Mouse (Mus musculus): ENCODE results near the gene Gm5134. TPM values are rescaled to one million over a fixed set of nuclear protein-coding genes. Genes with fewer than 3 reads are reported as not detected.

Gm5134 gene
- polyA plus RNA-seq, 1 experiment: 0.22 TPM

- H3K36me3 ChIP-seq (ENCODE audit: control insufficient read depth, insufficient read depth, low read length): peaks cover 32% of the 10 kb centered on the region
- H3K4me1 ChIP-seq (ENCODE audit: control insufficient read depth, insufficient read depth, insufficient read length, low read length): peaks cover 2% of the 10 kb centered on the region; the same call in 1 of the 2 replicates
- H3K4me3 ChIP-seq (ENCODE audit: low read depth, low read length): no peak overlapping the region
- H3K27me3 ChIP-seq (ENCODE audit: control insufficient read depth, insufficient read depth, low read length): no peaks in the 10 kb centered on the region
- TF ChIP-seq POLR2A (IDR thresholded peaks at IDR 0.05; ENCODE audit: low read depth, low read length) (no peak), CTCF (IDR thresholded peaks at IDR 0.05; ENCODE audit: extremely low read depth, insufficient read length, insufficient replicate concordance, low read depth, low read length) (no peak)
- no peak overlapping the region for H3K27ac ChIP-seq (ENCODE audit: insufficient read depth, low read depth, low read length)
Measured at GRCm38 (mm10) chr10:76035277-76035676, 81.0 kb downstream of the Gm5134 start.

- Histone ChIP-seq H3K4me1 (ENCODE audit: control insufficient read depth, insufficient read depth, insufficient read length, low read length) (peaks cover 2% of the 10 kb centered on the region; the same call in 1 of the 2 replicates), H3K27ac (ENCODE audit: insufficient read depth, low read depth, low read length) (no peak overlapping the region), H3K36me3 (ENCODE audit: control insufficient read depth, insufficient read depth, low read length) (peaks cover 41% of the 10 kb centered on the region), H3K4me3 (ENCODE audit: low read depth, low read length) (no peak overlapping the region), H3K27me3 (ENCODE audit: control insufficient read depth, insufficient read depth, low read length) (no peaks in the 10 kb centered on the region)
- TF ChIP-seq CTCF (IDR thresholded peaks at IDR 0.05; ENCODE audit: extremely low read depth, insufficient read length, insufficient replicate concordance, low read depth, low read length): no peak
- TF ChIP-seq POLR2A (IDR thresholded peaks at IDR 0.05; ENCODE audit: low read depth, low read length): no peak
- 96% methylated on average over 5 of the region's 5 CpGs for WGBS
Measured at GRCm38 (mm10) chr10:76036962-76037361, 82.6 kb downstream of the Gm5134 start.

GRCm38 (mm10) chr10:76045343-76045742 lies 91.0 kb downstream of the Gm5134 start:
- H3K27ac ChIP-seq (ENCODE audit: insufficient read depth, low read depth, low read length): no peak overlapping the region
- H3K27me3 ChIP-seq (ENCODE audit: control insufficient read depth, insufficient read depth, low read length): no peaks in the 10 kb centered on the region
- no peak overlapping the region for H3K4me3 ChIP-seq (ENCODE audit: low read depth, low read length)
- H3K36me3 ChIP-seq (ENCODE audit: control insufficient read depth, insufficient read depth, low read length): peaks cover 14% of the 10 kb centered on the region
- peaks cover 2% of the 10 kb centered on the region; the same call in 1 of the 2 replicates for H3K4me1 ChIP-seq (ENCODE audit: control insufficient read depth, insufficient read depth, insufficient read length, low read length)
- WGBS: 61% methylated on average over 5 of the region's 5 CpGs
- TF ChIP-seq CTCF (IDR thresholded peaks at IDR 0.05; ENCODE audit: extremely low read depth, insufficient read length, insufficient replicate concordance, low read depth, low read length) (no peak), POLR2A (IDR thresholded peaks at IDR 0.05; ENCODE audit: low read depth, low read length) (no peak)

- Histone ChIP-seq H3K27ac (ENCODE audit: insufficient read depth, low read depth, low read length) (no peak overlapping the region), H3K36me3 (ENCODE audit: control insufficient read depth, insufficient read depth, low read length) (peaks cover 6% of the 10 kb centered on the region; the same call in 1 of the 2 replicates), H3K27me3 (ENCODE audit: control insufficient read depth, insufficient read depth, low read length) (no peaks in the 10 kb centered on the region), H3K4me1 (ENCODE audit: control insufficient read depth, insufficient read depth, insufficient read length, low read length) (peaks cover 2% of the 10 kb centered on the region; the same call in 1 of the 2 replicates), H3K4me3 (ENCODE audit: low read depth, low read length) (no peak overlapping the region)
- 0% methylated on average over 1 of the region's 1 CpGs for WGBS
- TF ChIP-seq POLR2A (IDR thresholded peaks at IDR 0.05; ENCODE audit: low read depth, low read length) (no peak), CTCF (IDR thresholded peaks at IDR 0.05; ENCODE audit: extremely low read depth, insufficient read length, insufficient replicate concordance, low read depth, low read length) (no peak)
Measured at GRCm38 (mm10) chr10:76046754-76047153, 92.4 kb downstream of the Gm5134 start.

GRCm38 (mm10) chr10:76047182-76047869 lies 93.0 kb downstream of the Gm5134 start:
- Histone ChIP-seq H3K4me1 (ENCODE audit: control insufficient read depth, insufficient read depth, insufficient read length, low read length) (peaks cover 2% of the 10 kb centered on the region; the same call in 1 of the 2 replicates), H3K27ac (ENCODE audit: insufficient read depth, low read depth, low read length) (no peak overlapping the region)
- WGBS: 16% methylated on average over 5 of the region's 5 CpGs

GRCm38 (mm10) chr10:76048967-76049366 lies 94.7 kb downstream of the Gm5134 start:
- TF ChIP-seq POLR2A (IDR thresholded peaks at IDR 0.05; ENCODE audit: low read depth, low read length) (no peak), CTCF (IDR thresholded peaks at IDR 0.05; ENCODE audit: extremely low read depth, insufficient read length, insufficient replicate concordance, low read depth, low read length) (no peak)
- no peak overlapping the region for H3K27ac ChIP-seq (ENCODE audit: insufficient read depth, low read depth, low read length)
- no peaks in the 10 kb centered on the region for H3K27me3 ChIP-seq (ENCODE audit: control insufficient read depth, insufficient read depth, low read length)
- peaks cover 2% of the 10 kb centered on the region; the same call in 1 of the 2 replicates for H3K4me1 ChIP-seq (ENCODE audit: control insufficient read depth, insufficient read depth, insufficient read length, low read length)
- H3K4me3 ChIP-seq (ENCODE audit: low read depth, low read length): no peak overlapping the region
- WGBS: 18% methylated on average over 6 of the region's 6 CpGs
- peaks cover 2% of the 10 kb centered on the region; the same call in 1 of the 2 replicates for H3K36me3 ChIP-seq (ENCODE audit: control insufficient read depth, insufficient read depth, low read length)

More at GRCm38 (mm10) chr10:76047182-76047869, 93.0 kb downstream of the Gm5134 start:
- Histone ChIP-seq H3K4me3 (ENCODE audit: low read depth, low read length) (no peak overlapping the region), H3K36me3 (ENCODE audit: control insufficient read depth, insufficient read depth, low read length) (peaks cover 6% of the 10 kb centered on the region; the same call in 1 of the 2 replicates), H3K27me3 (ENCODE audit: control insufficient read depth, insufficient read depth, low read length) (no peaks in the 10 kb centered on the region)
- no peak for TF ChIP-seq POLR2A (IDR thresholded peaks at IDR 0.05; ENCODE audit: low read depth, low read length)
- no peak for TF ChIP-seq CTCF (IDR thresholded peaks at IDR 0.05; ENCODE audit: extremely low read depth, insufficient read length, insufficient replicate concordance, low read depth, low read length)

GRCm38 (mm10) chr10:76051860-76052259 lies 97.5 kb downstream of the Gm5134 start:
- Histone ChIP-seq H3K27me3 (ENCODE audit: control insufficient read depth, insufficient read depth, low read length) (no peaks in the 10 kb centered on the region), H3K36me3 (ENCODE audit: control insufficient read depth, insufficient read depth, low read length) (no peaks in the 10 kb centered on the region), H3K4me1 (ENCODE audit: control insufficient read depth, insufficient read depth, insufficient read length, low read length) (peaks cover 2% of the 10 kb centered on the region; the same call in 1 of the 2 replicates), H3K27ac (ENCODE audit: insufficient read depth, low read depth, low read length) (no peak overlapping the region), H3K4me3 (ENCODE audit: low read depth, low read length) (no peak overlapping the region)
- TF ChIP-seq CTCF (IDR thresholded peaks at IDR 0.05; ENCODE audit: extremely low read depth, insufficient read length, insufficient replicate concordance, low read depth, low read length) (no peak), POLR2A (IDR thresholded peaks at IDR 0.05; ENCODE audit: low read depth, low read length) (no peak)
- WGBS: 76% methylated on average over 11 of the region's 11 CpGs

Other genes with a start within 250 kb of the Gm5134 start
- gene Cabin1, start 190.2 kb upstream of the Gm5134 start, polyA plus RNA-seq (2012; rRNA removed): 25.0 and 39.0 TPM in 2 replicates
- gene Ddt, start 181.1 kb upstream of the Gm5134 start, polyA plus RNA-seq (2012; rRNA removed): 47.3 and 67.8 TPM in 2 replicates
- not detected in 2 replicates for gene Gm20441, start 173.6 kb upstream of the Gm5134 start, polyA plus RNA-seq (2012; rRNA removed)
- 45.3 and 54.7 TPM in 2 replicates for gene Gstt3, start 173.1 kb upstream of the Gm5134 start, polyA plus RNA-seq (2012; rRNA removed)
- 103 and 157 TPM in 2 replicates for gene Gstt1, start 155.9 kb upstream of the Gm5134 start, polyA plus RNA-seq (2012; rRNA removed)
- gene Gstt4, start 132.0 kb upstream of the Gm5134 start, polyA plus RNA-seq (2012; rRNA removed): not detected in 2 replicates
- 68.6 and 89.9 TPM in 2 replicates for gene Gstt2, start 117.1 kb upstream of the Gm5134 start, polyA plus RNA-seq (2012; rRNA removed)
- gene Mif, start 94.3 kb upstream of the Gm5134 start, polyA plus RNA-seq (2012; rRNA removed): 755 and 830 TPM in 2 replicates
- gene Derl3, start 61.1 kb upstream of the Gm5134 start, polyA plus RNA-seq (2012; rRNA removed): 145 and 219 TPM in 2 replicates
- gene Smarcb1, start 32.9 kb upstream of the Gm5134 start, polyA plus RNA-seq (2012; rRNA removed): 19.9 and 34.1 TPM in 2 replicates
- gene Chchd10, start 21.4 kb upstream of the Gm5134 start, polyA plus RNA-seq (2012; rRNA removed): 799 and 1,071 TPM in 2 replicates
- gene Mmp11, start 18.0 kb upstream of the Gm5134 start, polyA plus RNA-seq (2012; rRNA removed): 3.4 and 7.5 TPM in 2 replicates
- not detected in 2 replicates for gene Gm867, start 13.8 kb upstream of the Gm5134 start, polyA plus RNA-seq (2012; rRNA removed)
- gene Vpreb3, start 11.5 kb upstream of the Gm5134 start, polyA plus RNA-seq (2012; rRNA removed): 16.0 and 54.3 TPM in 2 replicates
- 2.6 and 6.3 TPM in 2 replicates for gene Zfp280b, start 78.1 kb downstream of the Gm5134 start, polyA plus RNA-seq (2012; rRNA removed)
- 3.2 and 53.8 TPM in 2 replicates for gene Slc5a4b, start 156.4 kb downstream of the Gm5134 start, polyA plus RNA-seq (2012; rRNA removed)
- 4.6 and 51.9 TPM in 2 replicates for gene Slc5a4a, start 192.9 kb downstream of the Gm5134 start, polyA plus RNA-seq (2012; rRNA removed)

Measured in small intestine, adult 2 months (tissue).